Mouse (Mus musculus) adrenal gland, adult 8-10 months (tissue): Measurements from ENCODE around the gene Nudt13. TPM values are rescaled to one million over a fixed set of nuclear protein-coding genes. Genes with fewer than 3 reads are reported as not detected.
A peak's percentile ranks its signal among the peaks of the same experiment; 100 is the strongest.

Experiments
- DNase-seq: peaks from one replicate; pipeline ENCODE4 v3.0.0; 2022
- total RNA-seq, 4 experiments: library from RNA; stranded (reverse); gene quantifications; 2 replicates each; pipeline ENCODE4 v1.2.4; 2022

Gene Nudt13
- total RNA-seq, 4 experiments from 2014 or later: 39.7 to 68.2 (median 53.7) TPM

GRCm38 (mm10) chr14:20340866-20341265 lies 46.4 kb downstream of the Nudt13 start:
- no peak for DNase-seq

GRCm38 (mm10) chr14:20345885-20346284 lies 51.4 kb downstream of the Nudt13 start:
- no peak for DNase-seq

GRCm38 (mm10) chr14:20347441-20347990 lies 53.0 kb downstream of the Nudt13 start:
- no peak for DNase-seq

- peak; percentile 89 for DNase-seq
These were observed 53.6 kb downstream of the Nudt13 start, which contains the start of the genes Ecd and Fam149b for GRCm38 (mm10) chr14:20347991-20348541. Gene Ecd (minus strand): TSS chr14:20348121. Gene Fam149b (plus strand): TSS chr14:20348162.

GRCm38 (mm10) chr14:20363230-20363629 lies 68.7 kb downstream of the Nudt13 start:
- no peak for DNase-seq

Other genes with a start within 250 kb of the Nudt13 start
- gene Saysd1, start 156.2 kb upstream of the Nudt13 start, total RNA-seq: 1 to 10 TPM; 7.8 to 9.4 (median 9.1) TPM
- 10 to 100 TPM in 1 of 4 experiments, 1 to 10 TPM in 3; 6.4 to 22.9 (median 7.2) TPM for gene Kcnk5, start 112.9 kb upstream of the Nudt13 start, total RNA-seq
- not detected for gene Kcnk16, start 25.5 kb upstream of the Nudt13 start, total RNA-seq
- gene Ecd, start 53.4 kb downstream of the Nudt13 start, total RNA-seq: 10 to 100 TPM; 42.8 to 47.6 (median 43.8) TPM
- gene Fam149b, start 53.5 kb downstream of the Nudt13 start, total RNA-seq: 10 to 100 TPM; 32.0 to 42.2 (median 41.0) TPM
- gene Dnajc9, start 94.2 kb downstream of the Nudt13 start, total RNA-seq: 10 to 100 TPM; 30.3 to 43.2 (median 34.0) TPM
- 10 to 100 TPM; 56.2 to 74.9 (median 67.5) TPM for gene Mrps16, start 98.9 kb downstream of the Nudt13 start, total RNA-seq
- 1 to 10 TPM; 1.2 to 7.0 (median 1.8) TPM for gene Cfap70, start 157.5 kb downstream of the Nudt13 start, total RNA-seq
- 100 to 1,000 TPM; 118 to 129 (median 120) TPM for gene Anxa7, start 185.4 kb downstream of the Nudt13 start, total RNA-seq
- 1 to 10 TPM in 2 of 4 experiments, under 1 TPM in 2; 0.52 to 2.1 (median 1.1) TPM for gene Mss51, start 202.2 kb downstream of the Nudt13 start, total RNA-seq